15 mouse cellular contexts compared by ENCODE assay signal in genomic region chr3:96065147-96065546, GRCm38 (mm10). TPM values are rescaled to one million over a fixed set of nuclear protein-coding genes. Genes with fewer than 3 reads are reported as not detected.
DNase-seq lines count a peak whose midpoint lies in the region; ATAC-seq and TF ChIP-seq lines count a peak whose summit lies in the region.
"Had no signal": no experiment of that assay in that cellular context is flagged by ENCODE, and none has a peak within 500 bp of the region (broad histone marks: within the 10 kb centered on the region; RNA-seq: fewer than 3 reads in every experiment).

No protein-coding gene starts in this region.

- no peak for ATAC-seq in kidney, embryonic 15.5 days (replicated peaks; ENCODE audit: low FRiP score)
- no peak for ATAC-seq in stomach, embryonic 16.5 days (ENCODE audit: insufficient read depth, low FRiP score)
- ATAC-seq in stomach, postnatal 0 days (ENCODE audit: low FRiP score, low TSS enrichment), result no peak
- ATAC-seq: forebrain, embryonic 15.5 days; midbrain, embryonic 16.5 days; Patski had no signal

- no peak for TF ChIP-seq EP300 in stomach, postnatal 0 days (optimal IDR thresholded peaks at IDR 0.05)

- H3K27me3 ChIP-seq in kidney, embryonic 15.5 days, result no peaks in the 10 kb centered on the region
- no peaks in the 10 kb centered on the region for H3K27me3 ChIP-seq in stomach, embryonic 16.5 days (ENCODE audit: control insufficient read depth, insufficient read depth, low read length)
- H3K27me3 ChIP-seq in stomach, postnatal 0 days (ENCODE audit: control insufficient read depth, insufficient read depth, low read length), result no peaks in the 10 kb centered on the region
- H3K27me3 ChIP-seq: CH12.LX; forebrain, embryonic 15.5 days; hindbrain, embryonic 13.5 days; Patski; stomach, embryonic 15.5 days had no signal

- no peak overlapping the region for H3K27ac ChIP-seq in kidney, embryonic 15.5 days
- no peak overlapping the region for H3K27ac ChIP-seq in stomach, embryonic 16.5 days (ENCODE audit: low read length)
- H3K27ac ChIP-seq in stomach, postnatal 0 days (replicated peaks), result no peak overlapping the region
- H3K27ac ChIP-seq: forebrain, embryonic 15.5 days; hindbrain, embryonic 13.5 days; stomach, embryonic 15.5 days had no signal

- 25% methylated on average over 4 of the region's 4 CpGs for WGBS in kidney, embryonic 15.5 days
- 36% methylated on average over 4 of the region's 4 CpGs for WGBS in stomach, embryonic 16.5 days
- 35% methylated on average over 4 of the region's 4 CpGs for WGBS in stomach, postnatal 0 days

- no peaks in the 10 kb centered on the region for H3K9me3 ChIP-seq in kidney, embryonic 15.5 days (replicated peaks)
- H3K9me3 ChIP-seq in stomach, embryonic 16.5 days (replicated peaks; ENCODE audit: control insufficient read depth, low read length), result no peaks in the 10 kb centered on the region
- no peaks in the 10 kb centered on the region for H3K9me3 ChIP-seq in stomach, postnatal 0 days (ENCODE audit: control insufficient read depth, low read length)
- H3K9me3 ChIP-seq: forebrain, embryonic 15.5 days; hindbrain, embryonic 13.5 days; stomach, embryonic 15.5 days had no signal

- peak overlapping the region; percentile 21; the same call in 1 of the 2 replicates for H3K4me3 ChIP-seq in kidney, embryonic 15.5 days (replicated peaks)
- H3K4me3 ChIP-seq in stomach, embryonic 16.5 days (replicated peaks; ENCODE audit: low read length), result no peak overlapping the region
- H3K4me3 ChIP-seq in stomach, postnatal 0 days (ENCODE audit: low read depth, low read length), result no peak overlapping the region
- H3K4me3 ChIP-seq: forebrain, embryonic 15.5 days; hindbrain, embryonic 13.5 days had no signal

- H3K36me3 ChIP-seq in kidney, embryonic 15.5 days, result no peaks in the 10 kb centered on the region
- no peaks in the 10 kb centered on the region for H3K36me3 ChIP-seq in stomach, embryonic 16.5 days (ENCODE audit: control insufficient read depth, insufficient read depth, low read length)
- no peaks in the 10 kb centered on the region for H3K36me3 ChIP-seq in stomach, postnatal 0 days (ENCODE audit: control insufficient read depth, insufficient read depth, low read length)
- H3K36me3 ChIP-seq: forebrain, embryonic 15.5 days; hindbrain, embryonic 13.5 days; stomach, embryonic 15.5 days had no signal

- peak; percentile 29 for DNase-seq in embryo, embryonic 10.5 days (ENCODE audit: low spot score)
- no peak for DNase-seq in embryo, embryonic 10 days (ENCODE audit: low spot score)
- no peak for DNase-seq in kidney, postnatal 36 days
- no peak for DNase-seq in stomach, postnatal 0 days (ENCODE audit: low spot score)
- DNase-seq in adrenal gland, adult 8-10 months, result no peak
- no peak for DNase-seq in thymus, postnatal 4 days
- DNase-seq: cerebellum, adult 8-10 months had no signal

- H3K9ac ChIP-seq in kidney, embryonic 15.5 days, result 0 out of 2 replicates have a peak overlapping the region, but pooled peaks have one; percentile 24
- H3K9ac ChIP-seq in stomach, embryonic 16.5 days (ENCODE audit: low read length), result no peak overlapping the region
- H3K9ac ChIP-seq in stomach, postnatal 0 days (ENCODE audit: low read length), result no peak overlapping the region
- H3K9ac ChIP-seq: forebrain, embryonic 15.5 days; hindbrain, embryonic 13.5 days; stomach, embryonic 15.5 days had no signal

- no peak for TF ChIP-seq CTCF in stomach, postnatal 0 days (IDR thresholded peaks at IDR 0.05; ENCODE audit: low read depth)

- peak overlapping the region; percentile 50 for H3K4me2 ChIP-seq in kidney, embryonic 15.5 days
- 0 out of 2 replicates have a peak overlapping the region, but pooled peaks have one; percentile 47 for H3K4me2 ChIP-seq in stomach, embryonic 16.5 days (ENCODE audit: low read depth, low read length)
- H3K4me2 ChIP-seq in stomach, postnatal 0 days (replicated peaks; ENCODE audit: low read depth), result no peak overlapping the region

- H3K4me1 ChIP-seq in kidney, embryonic 15.5 days, result peaks cover 7% of the 10 kb centered on the region
- H3K4me1 ChIP-seq in stomach, embryonic 16.5 days (ENCODE audit: control insufficient read depth, insufficient read depth, low read length), result no peaks in the 10 kb centered on the region
- H3K4me1 ChIP-seq in stomach, postnatal 0 days (replicated peaks; ENCODE audit: control insufficient read depth, insufficient read depth), result no peaks in the 10 kb centered on the region
- H3K4me1 ChIP-seq: forebrain, embryonic 15.5 days; hindbrain, embryonic 13.5 days; stomach, embryonic 15.5 days had no signal

RNA-seq across cellular contexts. Expression of gene Vps45, which starts 6.9 kb away (rescaled TPM):
- polyA plus RNA-seq in kidney, embryonic 15.5 days (2015; fragmentation: Nextera tagmentation; extraction: Ambion mirVana), result 39.0 and 39.1 TPM in 2 replicates
- polyA plus RNA-seq in stomach, embryonic 16.5 days (2015; fragmentation: Nextera tagmentation; extraction: Ambion mirVana), result 31.7 and 39.6 TPM in 2 replicates
- polyA plus RNA-seq in stomach, postnatal 0 days (2015; fragmentation: Nextera tagmentation; extraction: Ambion mirVana), result 28.0 and 32.1 TPM in 2 replicates
- 10 to 100 TPM; 29.7 to 49.0 (median 34.9) TPM for total RNA-seq in adrenal gland, adult 8-10 months (2022)

RNA-seq across cellular contexts. Expression of gene Otud7b, which starts 39.2 kb away (rescaled TPM):
- polyA plus RNA-seq in kidney, embryonic 15.5 days (2015; fragmentation: Nextera tagmentation; extraction: Ambion mirVana), result 21.0 and 22.0 TPM in 2 replicates
- 11.8 and 13.1 TPM in 2 replicates for polyA plus RNA-seq in stomach, embryonic 16.5 days (2015; fragmentation: Nextera tagmentation; extraction: Ambion mirVana)
- 12.3 and 14.5 TPM in 2 replicates for polyA plus RNA-seq in stomach, postnatal 0 days (2015; fragmentation: Nextera tagmentation; extraction: Ambion mirVana)
- 10 to 100 TPM; 37.8 to 55.2 (median 47.2) TPM for total RNA-seq in adrenal gland, adult 8-10 months (2022)
